Mouse (Mus musculus) monocyte, adult 5-6 weeks (primary cell): Measurements from ENCODE around the gene Gm49403. TPM values are rescaled to one million over a fixed set of nuclear protein-coding genes. Genes with fewer than 3 reads are reported as not detected.

ENCODE experiments used
- ATAC-seq: fragments of 153-309, 156-312 bp; replicated peaks from 2 replicates; pipeline ENCODE4 v1.8.0; 2017; ENCODE audit warnings: mild to moderate bottlenecking; ENCODE audit not compliant: low TSS enrichment, insufficient number of reproducible peaks, severe bottlenecking, poor library complexity, low FRiP score
- total RNA-seq: library from RNA; stranded (forward); fragments of 200-1000, 200-491, 200-594 nt; gene quantifications from 3 replicates; pipeline ENCODE4 v1.2.3, GENCODE M21; 2017

The Gm49403 gene
- total RNA-seq, 1 experiment from 2014 or later = not detected

DNA sequence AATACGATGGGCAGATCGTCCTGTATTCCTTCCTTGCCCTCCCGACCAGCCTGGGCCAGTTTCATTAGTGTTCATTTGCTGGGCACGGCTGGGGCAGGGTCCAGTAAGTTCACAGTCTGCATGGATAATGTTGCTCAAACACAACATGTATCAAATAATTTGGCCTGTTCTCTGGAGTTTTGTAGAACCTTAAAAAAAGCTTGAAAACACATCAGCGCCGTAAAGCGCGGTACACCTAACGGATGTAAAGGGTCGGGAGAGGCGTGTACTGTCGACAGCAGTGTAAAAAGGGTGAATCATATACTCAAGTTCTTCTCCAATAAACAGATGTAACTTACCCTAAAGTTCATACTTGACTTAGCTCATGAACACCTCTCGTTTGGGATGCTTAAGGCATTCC, 14.8 kb downstream of the Gm49403 start:
- ATAC-seq = no peak

DNA sequence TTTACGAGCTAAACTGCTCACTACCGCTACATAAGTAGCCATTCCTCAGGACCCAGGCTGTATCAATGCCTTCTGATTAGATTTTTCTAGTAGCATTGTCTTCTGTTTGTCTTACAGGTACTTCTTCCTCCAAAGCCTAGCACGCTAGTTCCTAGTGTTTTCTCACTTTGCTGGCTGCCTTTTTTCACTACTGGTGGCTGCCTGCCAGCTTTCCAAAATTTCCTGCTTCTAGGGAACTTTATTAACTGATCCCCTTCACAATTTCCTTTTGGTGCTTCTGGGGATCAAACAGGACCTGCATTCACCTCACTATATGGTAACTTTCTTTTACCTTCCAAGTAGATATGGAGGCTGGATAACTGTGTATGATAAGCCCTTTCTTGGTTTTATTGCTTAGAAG, 15.3 kb downstream of the Gm49403 start:
- no peak for ATAC-seq

GRCm38 (mm10) chr19:8903412-8903811, 19.7 kb downstream of the Gm49403 start:
- ATAC-seq = no peak

- no peak for ATAC-seq
These were observed 24.8 kb downstream of the Gm49403 start for GRCm38 (mm10) chr19:8908531-8908930.

DNA sequence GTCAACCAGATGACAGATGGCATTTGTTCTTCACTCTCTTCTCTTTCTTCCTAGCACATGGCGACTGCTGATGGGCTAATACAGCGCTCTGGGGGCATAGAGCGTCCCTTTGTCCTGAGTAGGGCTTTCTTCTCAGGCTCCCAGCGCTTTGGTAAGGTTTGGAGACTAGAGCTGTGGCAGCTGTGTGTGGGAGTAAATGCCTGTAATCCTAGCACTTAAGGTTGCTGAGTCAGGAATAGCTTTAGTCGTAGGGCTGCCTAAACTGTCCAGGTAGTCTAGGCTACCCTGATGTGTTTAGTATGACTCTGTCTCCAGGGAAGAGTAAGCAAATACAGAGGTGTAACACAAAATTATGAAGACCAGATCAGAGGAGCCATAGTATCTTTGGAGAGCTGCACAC, 28.1 kb downstream of the Gm49403 start:
- no peak for ATAC-seq

DNA sequence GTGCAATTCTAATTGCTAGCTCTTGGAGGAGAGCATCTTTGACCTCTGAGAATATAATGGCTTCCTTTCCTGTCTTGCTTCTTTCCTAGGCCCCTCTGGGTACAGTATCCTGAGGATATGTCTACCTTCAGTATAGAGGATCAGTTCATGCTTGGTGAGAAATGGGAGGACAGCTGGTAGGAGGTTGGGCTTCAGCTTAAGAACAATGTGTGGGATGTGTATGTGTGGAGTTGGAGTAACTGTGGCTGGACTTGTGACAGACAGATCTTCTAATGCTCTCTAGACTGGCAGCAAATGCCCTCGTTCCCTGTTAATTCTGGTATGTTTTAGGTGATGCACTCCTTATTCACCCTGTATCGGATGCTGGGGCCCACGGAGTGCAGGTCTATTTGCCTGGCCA, 30.5 kb downstream of the Gm49403 start:
- no peak for ATAC-seq

GRCm38 (mm10) chr19:8919000-8919399, 35.3 kb downstream of the Gm49403 start:
- no peak for ATAC-seq

GRCm38 (mm10) chr19:8919684-8920072, 35.9 kb downstream of the Gm49403 start:
- no peak for ATAC-seq

- ATAC-seq = peak; percentile 96
These were observed 36.5 kb downstream of the Gm49403 start, which contains the start of gene B3gat3 for GRCm38 (mm10) chr19:8920073-8920736. TSS of gene B3gat3 (plus strand) at chr19:8920374.

- no peak; the same call in 1 of the 2 replicates for ATAC-seq
These were observed 37.1 kb downstream of the Gm49403 start for GRCm38 (mm10) chr19:8920836-8921291.

- ATAC-seq = no peak
These were observed 38.0 kb downstream of the Gm49403 start for GRCm38 (mm10) chr19:8921741-8922140.

DNA sequence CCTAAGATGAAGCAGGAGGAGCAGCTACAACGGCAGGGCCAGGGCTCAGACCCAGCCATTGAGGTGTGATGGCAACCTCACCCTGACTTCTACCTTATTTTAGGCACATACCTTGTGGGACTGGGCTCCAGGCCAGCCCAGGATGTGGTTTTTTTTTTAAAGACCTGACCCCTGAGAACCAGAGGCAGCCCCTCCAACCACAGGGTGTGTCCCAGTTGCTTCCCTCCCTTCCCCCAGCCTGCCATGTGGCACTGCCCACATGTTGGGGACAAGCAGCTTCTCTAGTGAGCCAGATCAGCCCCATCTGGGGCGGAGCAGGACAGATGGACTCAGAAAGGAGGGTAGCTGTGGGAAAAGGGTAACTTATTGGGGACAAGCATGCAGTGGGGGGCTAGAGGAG, 43.0 kb downstream of the Gm49403 start:
- ATAC-seq = no peak

GRCm38 (mm10) chr19:8927891-8928525, 44.3 kb downstream of the Gm49403 start:
- no peak for ATAC-seq

- no peak; the same call in 1 of the 2 replicates for ATAC-seq
These were observed 45.0 kb downstream of the Gm49403 start for GRCm38 (mm10) chr19:8928689-8929223.

DNA sequence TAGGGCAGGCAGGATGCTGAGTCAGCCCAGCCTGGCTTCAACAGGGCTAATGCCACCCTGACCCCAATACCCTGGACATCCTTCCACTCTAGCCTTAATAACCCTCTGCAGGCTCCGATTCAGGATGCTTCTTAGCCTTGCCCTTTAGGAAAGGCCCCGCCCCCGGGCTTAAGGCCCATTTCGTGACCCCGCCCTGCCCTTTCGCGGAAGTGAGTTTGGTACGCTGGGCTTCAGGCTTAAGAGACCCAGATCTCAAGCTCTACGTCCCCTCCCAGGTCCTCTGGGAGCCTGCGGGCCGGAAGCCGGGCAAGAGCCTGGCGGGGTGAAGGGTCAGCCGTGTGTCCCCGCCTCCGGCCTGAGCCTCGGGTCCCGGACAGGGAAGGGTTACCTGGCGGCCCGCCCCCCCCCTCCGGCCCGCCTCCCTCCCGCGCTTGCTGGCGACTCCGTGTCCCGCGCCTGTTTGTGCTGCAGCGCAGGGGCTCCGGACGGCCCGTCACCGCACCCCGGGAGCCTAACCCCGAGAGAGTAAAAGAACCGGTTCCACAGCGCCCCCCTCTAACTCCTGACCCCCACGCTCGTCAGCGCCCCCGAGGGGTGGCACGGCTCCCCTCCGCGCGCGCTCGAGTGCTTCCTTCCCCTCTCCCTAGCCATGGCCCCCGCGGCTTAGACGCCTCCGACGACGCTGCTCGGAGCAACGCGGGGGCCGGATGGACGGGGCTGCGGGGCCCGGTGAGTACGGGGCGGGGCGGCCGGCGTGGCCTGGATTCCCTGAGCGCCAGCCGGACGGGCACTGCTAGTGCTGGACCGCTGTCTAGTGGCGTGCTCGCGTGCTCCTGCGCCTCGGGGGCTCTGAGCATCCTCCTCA, 45.7 kb downstream of the Gm49403 start, which contains the start of the genes Rom1 and Eml3:
Gene Rom1, minus strand, starts transcription at position 133 of the 865 bp plus-strand sequence.
Gene Eml3, plus strand, starts transcription at position 329 of the 865 bp plus-strand sequence.
- ATAC-seq = peak; percentile 89

GRCm38 (mm10) chr19:8930117-8930516, 46.4 kb downstream of the Gm49403 start:
- no peak for ATAC-seq

DNA sequence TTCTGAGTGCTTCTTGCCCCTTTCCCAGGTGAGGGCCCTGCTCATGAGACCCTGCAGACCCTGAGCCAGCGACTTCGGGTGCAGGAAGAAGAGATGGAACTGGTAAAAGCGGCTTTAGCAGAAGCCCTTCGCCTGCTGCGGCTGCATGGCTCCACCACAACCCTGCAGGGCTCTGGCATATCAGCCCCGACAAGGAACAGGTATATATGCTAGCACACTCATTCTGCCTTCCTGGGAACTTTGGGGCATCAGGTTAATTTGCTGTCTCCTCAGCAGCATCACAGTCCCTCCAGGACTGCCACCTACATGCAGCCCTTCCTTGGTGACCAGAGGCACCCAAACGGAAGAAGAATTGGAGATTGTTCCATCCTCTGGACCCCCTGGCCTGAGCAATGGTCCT, 47.0 kb downstream of the Gm49403 start:
- ATAC-seq = no peak

GRCm38 (mm10) chr19:8936736-8937135, 53.0 kb downstream of the Gm49403 start:
- no peak for ATAC-seq
